Mouse (Mus musculus) limb, embryonic 15.5 days (tissue): ENCODE measurements around the gene Pja2. TPM values are rescaled to one million over a fixed set of nuclear protein-coding genes. Genes with fewer than 3 reads are reported as not detected.

Source experiments
- microRNA-seq: library from miRNA; unstranded; fragments of <30 nt; microRNA quantifications from one replicate; pipeline ENCODE4, GENCODE M21; 2016
- polyA plus RNA-seq: library from polyadenylated mRNA; unstranded; fragments of >200 nt; fragmentation: Nextera tagmentation; extraction: Ambion mirVana; gene quantifications from 2 replicates; pipeline ENCODE4 v1.2.1, GENCODE M21; 2015

Gene Pja2
- polyA plus RNA-seq, 1 experiment from 2014 or later = 74.5 TPM

Small RNA genes within 50 kb of the gene (microRNA-seq; reads per million reads assigned to microRNA genes)
- gene Gm24194 = not detected
